Mouse (Mus musculus) frontal cortex, postnatal 36 days (tissue): Measurements from ENCODE around the gene Gucy2c.
A peak's percentile ranks its signal among the peaks of the same experiment; 100 is the strongest.

Experiments
- DNase-seq, 2 experiments: peaks; one replicate each; pipeline ENCODE4 v3.0.0; 2022; ENCODE audit warnings: low spot score in 2 of 2

Gene Gucy2c

DNA sequence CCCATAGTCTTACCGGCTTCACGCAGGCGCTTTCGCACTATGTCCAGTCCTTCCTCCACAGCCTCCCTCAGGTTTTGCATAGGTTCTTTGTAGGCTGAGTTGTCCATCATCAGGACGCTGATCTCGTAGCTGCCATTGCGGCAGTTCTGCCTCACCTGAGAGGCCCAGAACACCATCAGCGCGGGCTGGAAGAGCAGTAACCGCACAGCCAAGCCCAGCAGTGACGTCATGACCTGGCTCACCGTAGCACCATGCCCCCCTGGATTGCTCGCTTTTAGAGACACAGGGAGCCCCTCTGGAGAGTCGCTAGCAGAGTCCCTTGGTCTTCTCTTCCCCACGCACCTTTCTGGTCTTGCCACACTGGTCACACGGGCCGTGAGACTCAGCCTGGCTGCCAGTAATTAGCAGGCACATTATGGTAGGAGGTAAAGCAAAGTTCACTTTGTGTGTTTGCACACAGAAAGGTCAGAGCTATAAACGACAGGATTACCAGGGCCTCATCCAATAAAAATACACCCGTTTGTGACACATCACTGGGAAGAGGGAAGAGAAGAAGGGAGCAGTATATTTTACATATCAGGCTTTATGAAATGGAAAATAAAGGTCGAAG, at the start of gene Gucy2c:
TSS of gene Gucy2c (minus strand) at position 389 of the 610 bp plus-strand sequence.
- no peak for DNase-seq

DNA sequence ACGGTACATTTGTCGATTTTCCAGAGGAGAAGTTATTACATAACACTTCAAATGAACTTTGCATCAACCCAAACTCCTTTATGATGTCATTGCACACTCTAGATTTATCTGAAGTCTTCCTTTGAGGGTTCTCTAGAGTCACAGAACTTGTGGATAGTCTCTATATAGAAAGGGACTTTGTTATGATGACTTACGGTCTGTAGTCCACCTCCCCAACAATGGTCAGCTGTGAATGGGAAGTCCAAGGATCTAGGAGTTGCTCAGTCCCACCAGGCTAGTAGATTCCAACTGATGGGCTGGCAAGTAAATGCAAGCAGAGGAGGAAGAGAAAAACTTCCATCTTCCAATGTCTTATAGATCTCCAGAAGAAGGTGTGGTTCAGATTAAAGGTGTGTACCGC, 47.1 kb upstream of the Gucy2c start:
- DNase-seq = no peak

DNA sequence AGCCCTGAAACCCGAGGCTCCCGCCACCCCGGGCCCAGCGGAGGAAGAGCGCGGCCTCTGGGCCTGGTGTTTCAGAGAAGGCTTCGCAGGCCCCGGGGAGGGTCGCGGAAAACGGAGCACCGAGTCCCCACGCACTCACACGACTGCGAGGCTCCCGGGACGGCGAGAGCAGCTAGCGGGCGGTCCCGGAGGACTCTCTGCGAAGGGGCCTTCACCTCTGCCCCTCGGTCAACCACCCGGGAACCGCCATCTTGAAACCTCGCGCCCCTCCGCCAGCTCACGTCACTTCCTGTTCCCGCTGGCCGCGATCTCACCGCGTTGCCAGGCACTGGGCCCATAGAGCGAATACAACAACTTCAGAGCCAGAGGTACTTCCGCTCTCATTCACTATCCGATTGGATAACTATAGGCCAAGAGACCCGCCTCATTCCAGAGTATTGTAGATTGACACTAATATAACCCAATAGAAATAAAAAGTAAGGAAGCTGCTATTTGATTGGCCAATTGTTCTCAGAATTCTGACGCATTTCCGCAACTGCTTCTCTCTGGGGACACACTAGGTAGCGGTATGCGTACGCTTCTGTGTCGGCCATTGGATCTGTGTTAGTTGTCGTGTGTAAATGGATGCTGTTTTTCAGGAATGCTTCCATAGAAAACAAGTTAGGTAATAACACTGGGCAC, 46.5 kb upstream of the Gucy2c start, which contains the start of gene Wbp11:
TSS of gene Wbp11 (minus strand) at position 353 of the 681 bp plus-strand sequence.
- DNase-seq = peak; percentile 95 to 98

DNA sequence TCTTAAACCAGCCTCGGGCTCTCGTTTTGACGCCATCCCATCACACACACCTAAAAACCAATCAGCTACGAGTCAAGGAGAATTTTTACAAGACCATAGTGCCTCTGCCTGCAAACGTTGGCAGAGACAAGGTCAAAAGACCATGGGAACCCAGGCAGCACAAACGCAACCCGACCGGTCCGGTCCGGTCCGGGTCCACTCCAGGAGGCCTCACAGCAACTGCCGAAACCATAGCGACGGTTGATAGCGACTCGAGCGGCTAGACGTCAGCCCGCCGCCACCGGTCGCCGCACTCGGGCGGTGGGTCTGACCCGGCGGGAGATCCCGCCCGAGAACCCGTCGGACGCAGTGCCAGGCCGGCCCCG, 45.9 kb upstream of the Gucy2c start, which contains the start of gene BC049715:
TSS of gene BC049715 (plus strand) at position 111 of the 365 bp plus-strand sequence.
- DNase-seq = peak in 1 of 2 experiments; percentile 28

DNA sequence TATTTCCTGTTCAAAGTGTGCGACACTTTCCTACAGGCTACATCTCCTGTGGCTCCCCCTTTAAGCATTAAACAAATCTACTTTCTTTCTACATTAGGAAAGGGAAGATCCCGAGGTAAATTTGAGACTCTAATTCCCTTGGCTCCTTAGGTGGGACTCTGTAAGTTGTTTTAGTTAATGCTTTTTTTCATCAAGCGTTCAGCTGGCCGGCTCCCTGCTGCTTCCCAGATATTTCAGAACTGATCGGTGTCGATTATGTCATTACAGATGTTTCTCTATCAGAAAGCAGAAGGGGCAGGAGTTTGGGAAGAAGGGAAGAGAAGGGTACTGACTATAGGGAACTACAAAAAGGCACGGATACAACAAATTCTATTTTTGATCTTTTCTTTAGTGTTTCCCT, 45.6 kb upstream of the Gucy2c start:
- DNase-seq = no peak

DNA sequence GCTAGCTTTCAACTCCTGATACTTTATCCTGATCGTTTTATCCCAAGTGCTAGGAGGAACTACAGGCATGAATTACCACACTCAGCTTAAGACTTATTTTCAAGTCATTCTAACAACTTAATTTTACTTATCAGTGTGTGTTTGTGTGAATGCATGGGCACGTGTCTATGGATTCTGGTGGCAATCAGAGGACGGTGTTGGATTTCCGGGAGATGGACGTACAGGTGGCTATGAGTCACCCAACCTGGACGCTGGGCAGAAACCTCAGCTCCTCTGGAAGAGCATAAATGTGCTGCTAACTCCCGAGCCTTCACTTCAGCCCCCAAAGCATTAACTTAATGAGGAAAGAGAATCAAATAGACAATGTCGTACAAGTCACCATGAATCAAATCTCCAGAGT, 43.4 kb upstream of the Gucy2c start:
- DNase-seq = no peak

DNA sequence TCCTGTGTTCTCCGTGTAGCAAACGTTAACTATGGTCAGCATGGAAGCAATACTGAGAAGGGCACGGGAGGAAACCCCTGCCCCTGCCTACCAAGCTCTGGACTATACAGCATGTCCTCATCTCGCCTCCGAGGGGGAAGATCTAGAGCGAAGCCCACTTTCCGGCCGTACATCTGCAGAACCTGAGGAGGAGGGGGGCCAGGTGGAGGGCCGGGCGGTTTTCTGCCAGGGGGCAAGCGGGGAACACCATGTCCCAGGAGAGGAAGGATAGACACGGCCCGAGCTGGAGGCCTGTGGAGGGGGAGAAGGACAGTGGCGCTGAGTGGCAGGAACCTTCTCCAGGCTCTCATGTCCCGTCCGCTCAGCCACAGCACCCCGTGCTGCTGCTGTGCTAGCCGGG, 39.5 kb upstream of the Gucy2c start:
- no peak for DNase-seq

DNA sequence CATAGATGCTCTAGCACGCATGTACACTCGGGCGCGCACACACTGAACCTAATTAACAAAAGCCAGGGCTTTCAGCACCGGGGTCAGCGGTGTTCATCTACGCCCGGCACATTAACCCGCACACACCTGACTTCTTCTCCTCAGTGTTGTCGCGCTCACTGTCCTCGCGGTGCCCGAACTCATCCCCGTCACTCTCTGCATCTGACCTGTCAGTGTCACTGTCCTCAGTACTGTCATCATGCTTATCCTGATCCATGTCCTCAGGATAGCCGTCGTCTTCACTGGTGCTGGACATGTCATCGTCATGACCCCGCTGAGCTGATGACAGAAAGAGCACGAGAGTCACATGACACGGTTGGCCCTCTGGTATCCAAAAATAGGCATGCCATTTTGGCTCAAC, 38.8 kb upstream of the Gucy2c start:
- no peak for DNase-seq

DNA sequence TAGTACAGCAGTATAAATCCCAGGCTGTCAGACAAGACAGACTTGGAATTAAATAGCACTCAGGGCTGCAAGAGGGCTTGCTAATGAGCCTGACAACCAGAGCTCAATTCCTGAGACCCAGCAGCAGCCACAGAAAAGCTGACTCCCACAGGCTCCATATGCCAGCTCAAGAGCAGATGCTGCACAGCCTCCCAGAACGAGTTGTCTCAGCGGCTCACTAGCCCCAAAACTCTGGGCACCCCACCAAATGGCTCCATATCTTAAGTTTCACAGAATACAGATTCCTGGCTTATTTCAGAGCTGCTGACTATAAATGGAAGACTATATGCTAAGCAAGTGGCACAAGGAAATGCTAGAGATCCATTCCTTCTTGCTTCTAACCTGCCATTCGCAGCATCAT, 36.0 kb upstream of the Gucy2c start:
- DNase-seq = peak; percentile 86 to 93

DNA sequence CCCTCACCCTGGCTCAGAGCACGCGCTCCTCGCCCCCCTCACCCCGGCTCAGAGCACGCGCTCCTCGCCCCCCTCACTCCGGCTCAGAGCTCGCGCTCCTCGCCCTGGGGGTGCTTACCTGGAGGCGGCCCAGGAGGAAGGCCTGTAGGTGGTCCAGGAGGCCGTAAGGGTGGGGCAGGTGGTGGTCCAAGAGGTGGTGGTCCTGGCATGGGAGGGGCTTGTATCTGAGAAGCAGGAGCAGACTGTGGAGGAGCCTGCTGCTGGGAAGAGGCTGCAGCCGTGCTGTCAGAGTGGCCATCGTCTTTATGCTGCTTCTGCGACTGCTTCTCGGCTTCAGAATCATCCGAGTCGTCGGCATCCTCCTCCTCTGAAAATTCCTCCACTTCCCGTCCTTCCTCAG, 35.3 kb upstream of the Gucy2c start:
- DNase-seq = no peak

DNA sequence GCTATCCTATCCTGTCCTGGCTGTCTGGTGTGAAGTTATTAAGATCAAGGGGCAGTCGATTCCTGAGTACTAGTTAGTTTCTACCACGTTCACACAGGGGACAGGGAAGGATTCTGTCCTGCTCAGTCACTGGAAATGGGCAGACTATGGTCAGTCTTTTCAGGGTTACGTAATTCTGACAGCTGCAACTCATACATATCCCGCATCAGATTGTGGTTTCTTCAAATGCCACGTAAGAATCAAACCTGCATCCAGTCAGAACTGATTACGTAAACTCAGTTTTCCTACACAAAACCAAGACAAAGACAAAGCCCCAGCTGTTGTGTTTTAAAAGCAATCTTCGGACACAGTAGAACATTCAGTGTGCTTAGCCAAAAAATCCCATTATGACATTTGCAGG, 33.8 kb upstream of the Gucy2c start:
- DNase-seq = no peak

DNA sequence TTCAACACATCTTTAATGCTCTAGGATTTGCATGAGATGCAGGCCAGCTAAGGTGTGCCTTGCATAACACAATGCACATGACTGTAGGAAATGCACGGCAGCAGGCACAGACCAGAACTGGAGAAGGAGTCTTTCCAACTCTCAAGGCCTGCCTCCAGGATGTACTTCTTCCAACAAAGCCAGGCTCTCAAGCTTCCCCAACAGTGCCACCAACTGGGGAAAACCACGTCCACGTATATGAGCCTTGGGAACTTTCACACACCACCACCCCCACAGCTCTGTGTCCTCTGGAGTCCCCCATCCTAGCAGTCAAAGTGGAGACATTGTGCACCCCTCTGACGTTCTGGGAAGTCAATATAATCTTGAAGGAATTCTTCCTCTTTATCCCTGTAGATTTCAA, 31.6 kb upstream of the Gucy2c start:
- DNase-seq = peak in 1 of 2 experiments; percentile 29

DNA sequence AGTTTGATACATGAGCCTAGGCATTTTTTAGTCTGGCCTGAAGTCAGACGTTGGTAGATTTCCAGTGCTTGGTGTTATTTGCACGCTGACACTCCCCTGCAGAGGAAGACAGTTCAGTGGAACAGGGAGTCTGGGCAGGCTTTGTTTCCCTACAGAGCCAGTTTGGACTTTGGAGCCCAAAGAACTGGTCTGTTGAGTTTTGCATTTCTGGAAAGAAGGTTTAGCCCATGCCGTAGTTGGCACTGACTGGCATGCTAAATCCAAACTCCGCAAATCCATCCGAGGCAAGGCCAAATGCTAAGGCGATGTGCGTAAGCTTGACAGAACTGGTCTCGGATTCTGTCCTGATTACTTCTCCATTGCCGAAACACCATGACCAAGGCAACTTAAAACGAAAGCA, 29.6 kb upstream of the Gucy2c start:
- DNase-seq = no peak

DNA sequence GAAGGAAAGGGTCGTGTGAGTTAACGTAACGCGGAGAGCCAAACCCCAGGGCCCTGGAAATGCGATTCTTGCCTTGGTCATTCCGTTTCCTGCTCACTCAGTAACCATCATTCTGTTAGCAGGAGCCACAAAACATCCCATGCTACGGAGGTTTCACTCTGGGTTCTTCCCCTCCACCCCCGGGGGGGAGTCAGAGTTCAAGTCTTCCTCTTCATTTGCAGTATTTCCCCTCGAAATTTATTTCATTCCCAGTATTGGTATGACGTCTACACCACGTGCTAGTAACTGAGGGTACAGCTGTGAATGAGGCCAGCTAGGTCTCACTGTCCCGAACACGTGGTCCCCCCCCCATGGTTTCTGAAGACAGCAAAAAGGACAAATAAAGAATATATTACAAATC, 28.1 kb upstream of the Gucy2c start:
- DNase-seq = no peak

DNA sequence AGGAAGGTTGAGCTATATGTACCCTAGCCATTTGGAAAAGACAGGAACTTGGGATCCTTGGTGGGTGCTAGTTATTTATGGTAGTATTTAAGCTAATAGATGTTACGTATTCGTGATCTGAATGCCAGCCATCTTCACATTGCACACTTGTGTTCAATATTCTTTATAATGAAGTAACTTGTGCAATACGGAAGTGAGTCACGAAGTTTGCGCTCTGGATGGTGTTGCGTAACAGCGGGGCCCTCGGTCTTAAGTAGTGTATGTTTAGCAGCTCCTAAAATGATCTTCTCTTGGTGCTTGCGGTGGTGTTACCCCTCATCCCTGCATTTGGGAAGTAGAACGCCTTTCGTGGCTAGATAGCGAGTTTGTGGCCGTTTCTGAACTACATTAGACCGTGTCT, 27.5 kb upstream of the Gucy2c start:
- no peak for DNase-seq

DNA sequence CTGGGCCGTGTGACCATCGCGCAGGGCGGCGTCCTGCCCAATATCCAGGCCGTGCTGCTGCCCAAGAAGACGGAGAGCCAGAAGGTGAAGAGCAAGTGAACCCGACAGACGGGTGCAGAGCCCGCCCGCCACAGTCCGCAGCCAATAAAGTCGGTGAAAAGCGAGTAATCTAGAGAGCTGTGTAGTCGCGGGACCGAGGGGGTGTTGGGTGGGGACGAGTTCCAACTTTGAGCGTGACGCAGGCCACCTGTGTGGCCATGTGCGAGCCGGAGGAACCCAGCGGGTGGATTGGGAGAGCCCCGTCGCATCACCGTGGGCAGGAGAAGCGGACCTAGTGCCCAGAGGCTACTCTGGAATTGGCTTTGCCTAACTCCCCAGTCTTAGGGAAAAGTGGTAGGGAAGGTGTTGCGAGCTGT, 27.1 kb upstream of the Gucy2c start:
- peak; percentile 44 to 48 for DNase-seq

DNA sequence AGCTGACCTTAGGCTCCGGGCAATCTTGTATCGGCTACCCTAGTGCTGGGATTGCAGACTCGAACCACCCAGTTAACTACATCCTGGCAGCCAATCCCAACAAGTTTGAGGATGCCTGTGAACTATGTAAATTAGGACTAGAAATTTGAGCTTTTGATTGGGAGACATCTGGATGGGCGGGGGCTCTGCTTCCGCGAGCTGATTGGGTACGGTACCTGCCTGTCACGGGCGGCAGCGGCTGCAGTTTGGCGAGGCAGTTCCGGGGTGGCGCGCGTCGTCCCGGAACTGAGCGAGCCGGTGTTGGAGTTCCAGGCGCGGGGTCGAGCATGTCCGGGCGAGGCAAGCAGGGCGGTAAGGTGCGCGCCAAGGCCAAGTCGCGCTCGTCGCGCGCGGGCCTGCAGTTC, 26.5 kb upstream of the Gucy2c start, which contains the start of gene H2afj:
TSS of gene H2afj (plus strand) at position 231 of the 404 bp plus-strand sequence.
- peak; percentile 99 for DNase-seq

DNA sequence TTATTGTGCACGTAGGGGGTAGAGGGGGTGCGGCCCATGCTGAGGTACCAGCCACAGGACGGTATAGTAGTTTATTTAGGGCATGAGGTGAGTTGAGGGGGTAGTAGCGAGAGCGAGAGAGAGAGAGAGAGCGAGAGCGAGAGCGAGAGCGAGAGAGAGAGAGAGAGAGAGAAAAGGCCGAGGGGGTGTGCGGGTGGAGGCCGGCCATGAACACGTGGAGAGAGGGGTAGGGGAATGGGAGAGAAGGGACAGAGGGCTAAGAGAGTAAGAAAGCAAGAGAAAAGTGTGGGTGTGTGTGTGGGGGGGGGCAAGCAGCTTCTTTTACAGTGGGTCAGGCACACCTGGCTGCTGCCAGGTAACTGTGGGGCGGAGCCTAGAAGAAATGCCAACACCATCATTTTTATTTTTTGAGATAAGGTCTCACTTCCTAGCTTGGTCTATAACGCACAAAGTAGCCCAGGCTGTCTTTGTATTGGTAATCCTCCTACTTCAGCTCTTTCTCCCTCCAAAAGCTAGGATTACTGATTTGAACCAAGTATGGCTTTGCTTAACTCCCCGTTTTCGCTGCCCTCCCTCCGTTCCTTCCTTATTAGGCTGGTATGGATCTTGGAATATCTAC, 25.9 kb upstream of the Gucy2c start:
- no peak for DNase-seq

DNA sequence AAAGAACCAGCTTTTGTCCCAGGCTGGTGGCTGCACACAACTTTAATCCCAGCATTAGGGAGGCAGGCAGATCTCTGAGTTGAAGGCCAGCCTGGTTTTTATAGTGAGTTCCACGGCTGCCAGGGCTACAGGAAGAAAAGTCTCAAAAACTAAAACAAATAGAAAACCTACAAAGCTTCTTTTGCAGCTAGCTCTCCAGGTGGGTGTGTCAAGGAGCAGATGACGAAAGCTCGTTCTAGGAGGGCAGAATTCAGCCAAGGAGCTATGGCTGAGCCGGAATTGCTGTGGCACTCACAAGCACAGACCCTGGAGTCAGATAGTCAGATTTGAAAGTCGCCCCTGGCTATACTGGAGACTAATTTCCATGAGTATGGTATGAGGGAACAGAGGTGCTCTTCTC, 25.3 kb upstream of the Gucy2c start:
- DNase-seq = no peak

DNA sequence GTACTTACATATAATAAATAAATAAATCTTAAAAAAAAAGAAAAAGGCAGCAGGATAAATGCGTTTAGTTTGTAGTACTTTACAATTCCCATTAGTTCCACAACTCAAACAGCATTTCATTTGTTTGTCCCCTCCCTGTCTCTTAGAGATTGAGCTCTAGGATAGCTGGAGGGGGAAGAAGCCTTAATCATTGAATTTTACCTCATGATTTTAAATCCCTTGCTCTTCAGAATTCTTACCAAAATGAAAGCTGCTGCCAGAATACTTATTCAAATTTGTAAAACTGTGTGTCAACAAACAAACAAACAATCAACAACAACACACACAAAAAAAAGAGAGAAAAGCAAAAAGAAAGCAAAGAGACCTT, 23.8 kb upstream of the Gucy2c start:
- no peak for DNase-seq

DNA sequence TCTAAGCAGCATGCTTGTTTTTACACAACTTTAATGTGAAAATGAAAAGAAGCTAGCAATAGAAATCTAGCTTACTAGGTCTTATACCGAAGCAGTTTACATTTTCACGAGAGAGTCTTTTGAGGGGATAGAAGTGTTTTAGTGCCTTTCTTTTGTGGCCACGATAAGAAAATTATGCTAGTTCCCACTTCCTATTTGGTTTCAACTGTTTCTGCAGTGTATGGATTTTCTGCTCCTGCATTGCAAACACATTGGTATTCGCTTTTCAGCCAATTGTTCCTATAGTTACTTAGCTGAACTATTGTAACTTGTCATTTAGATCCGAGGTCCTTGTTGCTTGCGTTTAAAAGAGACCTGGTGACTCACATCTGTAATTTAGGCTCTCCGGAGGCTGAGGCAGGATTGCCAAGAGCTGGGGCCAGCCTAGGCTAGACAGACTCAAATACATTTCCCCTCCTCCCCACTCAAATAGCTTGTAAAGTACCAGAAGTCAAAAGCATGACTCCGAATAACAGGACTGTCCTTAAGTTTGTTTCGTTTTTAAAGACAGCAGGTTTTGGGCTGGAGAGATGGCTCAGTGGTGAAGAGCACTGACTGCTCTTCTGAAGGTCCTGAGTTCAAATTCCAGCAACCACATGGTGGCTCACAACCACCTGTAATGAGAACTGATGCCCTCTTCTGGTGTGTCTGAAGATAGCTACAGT, 23.3 kb upstream of the Gucy2c start:
- DNase-seq = no peak
